Mouse (Mus musculus): Measurements from ENCODE around the gene Gart.

Gene Gart

GRCm38 (mm10) chr16:91646681-91647419, at the start of gene Gart:
Gene Gart, minus strand, starts transcription at chr16:91646952.
- no peaks in the 10 kb centered on the region for H3K27me3 ChIP-seq (ENCODE audit: control insufficient read depth, insufficient read depth, low read length, poor library complexity, severe bottlenecking)
- peak; percentile 90 for DNase-seq (ENCODE audit: low read depth, low spot score)

GRCm38 (mm10) chr16:91695108-91695755, 48.5 kb upstream of the Gart start:
- Histone ChIP-seq H3K36me3 (ENCODE audit: control insufficient read depth, insufficient read depth, low read length, poor library complexity, severe bottlenecking) (0 out of 2 replicates have a peak, but pooled peaks cover 3% of the 10 kb centered on the region), H3K27me3 (ENCODE audit: control insufficient read depth, insufficient read depth, low read length, poor library complexity, severe bottlenecking) (no peaks in the 10 kb centered on the region)
- no peak for DNase-seq (ENCODE audit: low read depth, low spot score)

More at GRCm38 (mm10) chr16:91646681-91647419, at the start of gene Gart:
- peaks cover 9% of the 10 kb centered on the region for H3K36me3 ChIP-seq (ENCODE audit: control insufficient read depth, insufficient read depth, low read length, poor library complexity, severe bottlenecking)

GRCm38 (mm10) chr16:91694455-91695084, 47.8 kb upstream of the Gart start:
- H3K36me3 ChIP-seq (ENCODE audit: control insufficient read depth, insufficient read depth, low read length, poor library complexity, severe bottlenecking) = 0 out of 2 replicates have a peak, but pooled peaks cover 3% of the 10 kb centered on the region
- peak; percentile 82 for DNase-seq (ENCODE audit: low read depth, low spot score)
- H3K27me3 ChIP-seq (ENCODE audit: control insufficient read depth, insufficient read depth, low read length, poor library complexity, severe bottlenecking) = no peaks in the 10 kb centered on the region

GRCm38 (mm10) chr16:91689791-91690190, 43.0 kb upstream of the Gart start:
- Histone ChIP-seq H3K36me3 (ENCODE audit: control insufficient read depth, insufficient read depth, low read length, poor library complexity, severe bottlenecking) (no peaks in the 10 kb centered on the region), H3K27me3 (ENCODE audit: control insufficient read depth, insufficient read depth, low read length, poor library complexity, severe bottlenecking) (no peaks in the 10 kb centered on the region)
- peak; percentile 44 for DNase-seq (ENCODE audit: low read depth, low spot score)

GRCm38 (mm10) chr16:91688619-91689334, 42.0 kb upstream of the Gart start, which contains the start of gene Donson:
Gene Donson, minus strand, starts transcription at chr16:91688770.
- Histone ChIP-seq H3K36me3 (ENCODE audit: control insufficient read depth, insufficient read depth, low read length, poor library complexity, severe bottlenecking) (peaks cover 4% of the 10 kb centered on the region; the same call in 1 of the 2 replicates), H3K27me3 (ENCODE audit: control insufficient read depth, insufficient read depth, low read length, poor library complexity, severe bottlenecking) (no peaks in the 10 kb centered on the region)
- DNase-seq (ENCODE audit: low read depth, low spot score) = peak; percentile 95

- no peak for DNase-seq (ENCODE audit: low read depth, low spot score)
- Histone ChIP-seq H3K36me3 (ENCODE audit: control insufficient read depth, insufficient read depth, low read length, poor library complexity, severe bottlenecking) (peaks cover 4% of the 10 kb centered on the region; the same call in 1 of the 2 replicates), H3K27me3 (ENCODE audit: control insufficient read depth, insufficient read depth, low read length, poor library complexity, severe bottlenecking) (no peaks in the 10 kb centered on the region)
Measured at GRCm38 (mm10) chr16:91688023-91688618, 41.4 kb upstream of the Gart start.

- Histone ChIP-seq H3K27me3 (ENCODE audit: control insufficient read depth, insufficient read depth, low read length, poor library complexity, severe bottlenecking) (no peaks in the 10 kb centered on the region), H3K36me3 (ENCODE audit: control insufficient read depth, insufficient read depth, low read length, poor library complexity, severe bottlenecking) (peaks cover 15% of the 10 kb centered on the region; the same call in 1 of the 2 replicates)
- DNase-seq (ENCODE audit: low read depth, low spot score) = no peak
Measured at GRCm38 (mm10) chr16:91686369-91686768, 39.6 kb upstream of the Gart start.

GRCm38 (mm10) chr16:91685526-91685925, 38.8 kb upstream of the Gart start:
- DNase-seq (ENCODE audit: low read depth, low spot score) = peak; percentile 95
- Histone ChIP-seq H3K36me3 (ENCODE audit: control insufficient read depth, insufficient read depth, low read length, poor library complexity, severe bottlenecking) (peaks cover 17% of the 10 kb centered on the region; the same call in 1 of the 2 replicates), H3K27me3 (ENCODE audit: control insufficient read depth, insufficient read depth, low read length, poor library complexity, severe bottlenecking) (no peaks in the 10 kb centered on the region)

GRCm38 (mm10) chr16:91680656-91681055, 33.9 kb upstream of the Gart start:
- Histone ChIP-seq H3K36me3 (ENCODE audit: control insufficient read depth, insufficient read depth, low read length, poor library complexity, severe bottlenecking) (peaks cover 30% of the 10 kb centered on the region), H3K27me3 (ENCODE audit: control insufficient read depth, insufficient read depth, low read length, poor library complexity, severe bottlenecking) (no peaks in the 10 kb centered on the region)
- no peak for DNase-seq (ENCODE audit: low read depth, low spot score)

GRCm38 (mm10) chr16:91678147-91678911, 31.6 kb upstream of the Gart start:
- peaks cover 29% of the 10 kb centered on the region for H3K36me3 ChIP-seq (ENCODE audit: control insufficient read depth, insufficient read depth, low read length, poor library complexity, severe bottlenecking)
- no peak for DNase-seq (ENCODE audit: low read depth, low spot score)
- H3K27me3 ChIP-seq (ENCODE audit: control insufficient read depth, insufficient read depth, low read length, poor library complexity, severe bottlenecking) = no peaks in the 10 kb centered on the region

GRCm38 (mm10) chr16:91674500-91674899, 27.7 kb upstream of the Gart start:
- DNase-seq (ENCODE audit: low read depth, low spot score) = no peak
- H3K36me3 ChIP-seq (ENCODE audit: control insufficient read depth, insufficient read depth, low read length, poor library complexity, severe bottlenecking) = peaks cover 29% of the 10 kb centered on the region
- no peaks in the 10 kb centered on the region for H3K27me3 ChIP-seq (ENCODE audit: control insufficient read depth, insufficient read depth, low read length, poor library complexity, severe bottlenecking)

- no peak for DNase-seq (ENCODE audit: low read depth, low spot score)
Measured at GRCm38 (mm10) chr16:91663795-91664194, 17.0 kb upstream of the Gart start.

GRCm38 (mm10) chr16:91662336-91662735, 15.6 kb upstream of the Gart start:
- no peak for DNase-seq (ENCODE audit: low read depth, low spot score)
- Histone ChIP-seq H3K36me3 (ENCODE audit: control insufficient read depth, insufficient read depth, low read length, poor library complexity, severe bottlenecking) (peaks cover 40% of the 10 kb centered on the region), H3K27me3 (ENCODE audit: control insufficient read depth, insufficient read depth, low read length, poor library complexity, severe bottlenecking) (no peaks in the 10 kb centered on the region)

More at GRCm38 (mm10) chr16:91663795-91664194, 17.0 kb upstream of the Gart start:
- H3K36me3 ChIP-seq (ENCODE audit: control insufficient read depth, insufficient read depth, low read length, poor library complexity, severe bottlenecking) = peaks cover 38% of the 10 kb centered on the region
- H3K27me3 ChIP-seq (ENCODE audit: control insufficient read depth, insufficient read depth, low read length, poor library complexity, severe bottlenecking) = no peaks in the 10 kb centered on the region

All from splenic B cell, adult 2 months (primary cell).